Mouse (Mus musculus) lung, embryonic 14.5 days (tissue): ENCODE data around the gene Slc7a7. TPM values are rescaled to one million over a fixed set of nuclear protein-coding genes. Genes with fewer than 3 reads are reported as not detected.

Experiments used
- ATAC-seq: fragments of 200-750 bp; cut with Nextera tagmentation; 2 replicates; pipeline ENCODE4 v1.8.0; 2017; ENCODE audit warnings: mild to moderate bottlenecking, moderate TSS enrichment, moderate library complexity; ENCODE audit not compliant: insufficient read depth
- DNase-seq: peaks from one replicate; pipeline ENCODE4 v3.0.0-alpha.2; 2015
- H3K27ac ChIP-seq: fragments of 300-500 bp; sonication (generic); 2 replicates; pipeline ENCODE4 v1.5.1; 2014; ENCODE audit warnings: low read depth, mild to moderate bottlenecking, moderate library complexity
- H3K27me3 ChIP-seq: fragments of 300-500 bp; sonication (generic); 2 replicates; pipeline ENCODE4 v1.6.1; 2014; ENCODE audit warnings: low read length, control low read depth; ENCODE audit not compliant: insufficient read depth
- H3K36me3 ChIP-seq: fragments of 300-500 bp; sonication (generic); 2 replicates; pipeline ENCODE4 v1.6.1; 2014; ENCODE audit warnings: control low read depth; ENCODE audit not compliant: insufficient read depth
- H3K4me1 ChIP-seq: fragments of 300-500 bp; sonication (generic); 2 replicates; pipeline ENCODE4 v1.6.1; 2014; ENCODE audit warnings: antibody characterized with exemption, control low read depth; ENCODE audit not compliant: insufficient read depth
- H3K4me2 ChIP-seq: fragments of 300-500 bp; sonication (generic); 2 replicates; pipeline ENCODE4 v1.6.1; 2014; ENCODE audit warnings: mild to moderate bottlenecking
- H3K4me3 ChIP-seq: fragments of 300-500 bp; sonication (generic); 2 replicates; pipeline ENCODE4 v1.5.1; 2014; ENCODE audit warnings: low read depth, low read length
- H3K9ac ChIP-seq: fragments of 300-500 bp; sonication (generic); 2 replicates; pipeline ENCODE4 v1.6.1; 2014
- H3K9me3 ChIP-seq: fragments of 300-500 bp; sonication (generic); 2 replicates; pipeline ENCODE4 v1.6.1; 2016; ENCODE audit warnings: low read depth, low read length, control low read depth
- CTCF ChIP-seq: IDR thresholded peaks from 2 replicates; pipeline ENCODE4 v1.5.1; 2016; ENCODE audit warnings: antibody characterized with exemption, low read depth
- WGBS: fragments of 180-500 bp; shearing (Covaris S2); extraction: QIAGEN DNeasy Blood & Tissue Kit; methylation state at CpG from one replicate; pipeline ENCODE4 v1.1.7; 2014; 5-methylcytosine and 5-hydroxymethylcytosine counted together
- polyA plus RNA-seq: library from polyadenylated mRNA; unstranded; fragments of >200 nt; fragmentation: Nextera tagmentation; extraction: Ambion mirVana; gene quantifications from 2 replicates; pipeline ENCODE4 v1.2.1, GENCODE M21; 2014

Gene Slc7a7
- polyA plus RNA-seq, 1 experiment from 2014 or later: 7.4 TPM

GRCm38 (mm10) chr14:54397872-54398527 is 19.6 kb downstream of the Slc7a7 start:
- DNase-seq (no peak), ATAC-seq (no peak)
- no peaks in the 10 kb centered on the region for H3K9me3 ChIP-seq
- no peak overlapping the region for H3K9ac ChIP-seq
- H3K27me3 ChIP-seq: no peaks in the 10 kb centered on the region
- TF ChIP-seq CTCF: no peak
- 78% methylated on average over 7 of the region's 7 CpGs for WGBS
- no peaks in the 10 kb centered on the region for H3K36me3 ChIP-seq
- H3K27ac ChIP-seq: no peak overlapping the region
- no peak overlapping the region for H3K4me2 ChIP-seq
- no peaks in the 10 kb centered on the region for H3K4me1 ChIP-seq
- H3K4me3 ChIP-seq: no peak overlapping the region

GRCm38 (mm10) chr14:54396685-54397084 is 20.9 kb downstream of the Slc7a7 start:
- H3K9ac ChIP-seq: no peak overlapping the region
- TF ChIP-seq CTCF: no peak
- ATAC-seq (no peak), DNase-seq (no peak)
- WGBS: 68% methylated on average over 7 of the region's 7 CpGs
- H3K27ac ChIP-seq: no peak overlapping the region
- H3K4me2 ChIP-seq: no peak overlapping the region
- H3K4me3 ChIP-seq: no peak overlapping the region
- no peaks in the 10 kb centered on the region for H3K4me1 ChIP-seq
- H3K9me3 ChIP-seq: no peaks in the 10 kb centered on the region
- H3K36me3 ChIP-seq: no peaks in the 10 kb centered on the region
- H3K27me3 ChIP-seq: no peaks in the 10 kb centered on the region

GRCm38 (mm10) chr14:54394309-54394708 is 23.3 kb downstream of the Slc7a7 start:
- H3K27me3 ChIP-seq: no peaks in the 10 kb centered on the region
- DNase-seq (no peak), ATAC-seq (no peak)
- H3K4me1 ChIP-seq: no peaks in the 10 kb centered on the region
- no peak overlapping the region for H3K4me2 ChIP-seq
- no peak overlapping the region for H3K27ac ChIP-seq
- H3K36me3 ChIP-seq: no peaks in the 10 kb centered on the region
- no peak overlapping the region for H3K9ac ChIP-seq
- H3K9me3 ChIP-seq: no peaks in the 10 kb centered on the region
- no peak overlapping the region for H3K4me3 ChIP-seq
- no peak for TF ChIP-seq CTCF

DNA sequence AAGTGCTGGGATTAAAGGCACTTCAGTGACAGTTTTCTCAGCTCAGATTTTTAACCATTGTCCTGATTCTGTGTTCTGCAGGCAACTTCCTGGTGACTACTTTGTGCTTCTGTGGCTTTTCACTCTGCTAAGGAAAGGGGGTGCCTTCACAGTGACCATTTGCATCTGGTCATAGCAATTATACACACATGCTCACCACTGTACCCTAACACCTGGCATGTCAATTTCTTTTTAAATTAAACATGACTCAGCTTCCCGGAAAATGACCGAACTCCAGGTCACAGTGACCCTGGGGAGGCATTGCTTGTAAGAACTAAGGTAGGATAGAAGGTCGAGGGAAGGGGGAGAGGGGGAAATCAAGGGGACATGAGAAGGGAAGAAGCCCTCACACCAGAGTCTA is 23.8 kb downstream of the Slc7a7 start:
- 67% methylated on average over 3 of the region's 3 CpGs for WGBS

DNA sequence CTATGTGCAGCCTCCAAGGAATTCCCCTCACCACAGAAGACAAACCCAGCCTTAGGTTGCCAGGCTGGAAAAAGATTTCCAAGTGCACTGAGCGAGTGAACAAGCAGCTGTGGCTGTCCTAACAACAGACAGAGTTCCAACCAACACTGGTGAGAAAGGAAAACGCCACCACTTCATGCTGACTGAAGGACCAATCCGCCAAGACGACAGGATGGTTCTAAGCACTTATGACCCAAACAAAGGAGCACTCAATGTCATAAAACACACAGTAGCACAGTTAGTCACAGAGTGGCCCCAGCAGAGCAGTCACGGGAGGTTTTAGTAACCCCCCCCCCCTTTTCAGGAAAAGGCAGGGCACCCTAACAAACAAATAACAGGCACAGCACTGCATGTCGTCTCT is 26.7 kb downstream of the Slc7a7 start:
- WGBS: 49% methylated on average over 6 of the region's 6 CpGs

More for the DNA sequence above, 23.8 kb downstream of the Slc7a7 start:
- no peak for ATAC-seq
- H3K27me3 ChIP-seq: no peaks in the 10 kb centered on the region
- no peak for DNase-seq
- TF ChIP-seq CTCF: no peak
- H3K9me3 ChIP-seq: no peaks in the 10 kb centered on the region
- no peak overlapping the region for H3K9ac ChIP-seq
- H3K4me3 ChIP-seq: no peak overlapping the region
- no peaks in the 10 kb centered on the region for H3K36me3 ChIP-seq
- no peaks in the 10 kb centered on the region for H3K4me1 ChIP-seq
- no peak overlapping the region for H3K27ac ChIP-seq
- no peak overlapping the region for H3K4me2 ChIP-seq

GRCm38 (mm10) chr14:54387546-54387945 is 30.0 kb downstream of the Slc7a7 start:
- Histone ChIP-seq H3K36me3 (no peaks in the 10 kb centered on the region), H3K27me3 (no peaks in the 10 kb centered on the region), H3K27ac (no peak overlapping the region), H3K9ac (no peak overlapping the region), H3K4me1 (no peaks in the 10 kb centered on the region), H3K4me3 (no peak overlapping the region), H3K9me3 (no peaks in the 10 kb centered on the region), H3K4me2 (no peak overlapping the region)
- ATAC-seq: no peak
- no peak for DNase-seq
- 69% methylated on average over 6 of the region's 6 CpGs for WGBS
- no peak for TF ChIP-seq CTCF

More for the DNA sequence above, 26.7 kb downstream of the Slc7a7 start:
- H3K27ac ChIP-seq: no peak overlapping the region
- no peak overlapping the region for H3K4me3 ChIP-seq
- no peak for DNase-seq
- no peak overlapping the region for H3K9ac ChIP-seq
- ATAC-seq: no peak
- H3K4me1 ChIP-seq: no peaks in the 10 kb centered on the region
- no peaks in the 10 kb centered on the region for H3K27me3 ChIP-seq
- H3K9me3 ChIP-seq: no peaks in the 10 kb centered on the region
- TF ChIP-seq CTCF: no peak
- no peak overlapping the region for H3K4me2 ChIP-seq
- H3K36me3 ChIP-seq: no peaks in the 10 kb centered on the region

- no peaks in the 10 kb centered on the region for H3K4me1 ChIP-seq
- no peak for ATAC-seq
These were observed 31.5 kb downstream of the Slc7a7 start for GRCm38 (mm10) chr14:54385968-54386618.

More at GRCm38 (mm10) chr14:54385968-54386618, 31.5 kb downstream of the Slc7a7 start:
- no peak for DNase-seq
- TF ChIP-seq CTCF: no peak
- no peaks in the 10 kb centered on the region for H3K9me3 ChIP-seq
- H3K9ac ChIP-seq: no peak overlapping the region
- H3K36me3 ChIP-seq: no peaks in the 10 kb centered on the region
- 86% methylated on average over 7 of the region's 7 CpGs for WGBS
- no peak overlapping the region for H3K4me2 ChIP-seq
- H3K27me3 ChIP-seq: no peaks in the 10 kb centered on the region
- H3K27ac ChIP-seq: no peak overlapping the region
- H3K4me3 ChIP-seq: no peak overlapping the region
